Mouse (Mus musculus) mouse trophoblast stem cell (cell line): ENCODE data around the gene 9130023H24Rik.

Experiments
- in situ Hi-C, 2 experiments: fragments of 300-500 bp; cut with MseI, MboI; formaldehyde crosslinking; loops; 2 replicates in 1 of 2; 3 replicates in 1 of 2; pipeline ENCODE4 v1.15.1; 2025

9130023H24Rik gene

GRCm38 (mm10) chr7:128201607-128202006 is 36.2 kb downstream of the 9130023H24Rik start:
- in situ Hi-C loops = loop anchor here (10.0 kb wide), 2 partner anchors 97 to 187 kb away; no protein-coding TSS in a partner anchor
